Mouse (Mus musculus): ENCODE measurements around the gene 1700029J07Rik. TPM values are rescaled to one million over a fixed set of nuclear protein-coding genes. Genes with fewer than 3 reads are reported as not detected.

The 1700029J07Rik gene
- polyA plus RNA-seq, 1 experiment from 2014 or later: 3.2 TPM

DNA sequence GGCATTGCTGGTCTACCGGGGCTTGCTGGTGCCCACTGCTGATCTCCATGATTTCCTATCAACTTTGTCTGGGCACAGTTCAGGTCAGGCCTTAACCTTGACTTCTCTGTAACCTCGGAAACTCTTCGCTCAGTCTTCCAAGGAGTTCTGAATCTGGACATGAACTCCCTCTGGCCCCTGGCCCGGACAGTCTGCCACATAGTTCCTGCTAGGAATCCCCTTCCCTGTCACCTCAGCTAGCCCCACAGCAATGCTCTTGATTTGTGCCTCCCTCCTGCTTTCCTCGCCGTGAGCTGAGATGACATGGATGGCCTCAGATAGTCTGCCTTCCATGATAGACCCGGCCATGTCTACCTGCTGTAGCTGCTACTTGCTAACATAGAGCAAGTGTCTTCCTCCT, 54.7 kb downstream of the 1700029J07Rik start:
- DNase-seq (ENCODE audit: low spot score): no peak
- Histone ChIP-seq H3K4me1 (peaks cover 3% of the 10 kb centered on the region; the same call in 1 of the 2 replicates), H3K27me3 (ENCODE audit: low read depth, poor library complexity, severe bottlenecking) (no peaks in the 10 kb centered on the region), H3K27ac (replicated peaks) (no peak overlapping the region), H3K4me3 (no peak overlapping the region), H3K9me3 (replicated peaks) (no peaks in the 10 kb centered on the region), H3K36me3 (no peaks in the 10 kb centered on the region)
- 87% methylated on average over 7 of the region's 7 CpGs for WGBS

DNA sequence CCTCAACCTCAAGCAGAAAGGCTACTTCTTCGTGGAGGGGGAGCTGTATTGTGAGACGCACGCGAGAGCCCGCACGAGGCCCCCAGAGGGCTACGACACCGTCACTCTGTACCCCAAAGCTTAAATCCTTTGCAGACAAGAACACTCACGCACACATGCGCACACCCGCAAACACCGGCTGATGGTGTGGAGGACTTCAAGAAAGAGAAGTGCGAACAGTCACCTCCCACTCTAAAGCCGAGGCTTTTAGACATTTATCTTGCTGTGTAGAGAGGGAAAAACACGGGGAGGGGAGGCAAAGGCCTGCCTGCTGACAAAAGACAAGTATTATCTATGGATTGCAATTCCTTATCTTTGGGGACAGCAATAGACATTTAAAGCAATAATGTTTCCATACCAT, 56.2 kb downstream of the 1700029J07Rik start:
- Histone ChIP-seq H3K4me3 (no peak overlapping the region), H3K36me3 (no peaks in the 10 kb centered on the region), H3K4me1 (peaks cover 3% of the 10 kb centered on the region; the same call in 1 of the 2 replicates), H3K9me3 (replicated peaks) (no peaks in the 10 kb centered on the region), H3K27ac (replicated peaks) (no peak overlapping the region), H3K27me3 (ENCODE audit: low read depth, poor library complexity, severe bottlenecking) (no peaks in the 10 kb centered on the region)
- WGBS: 90% methylated on average over 15 of the region's 15 CpGs
- no peak for DNase-seq (ENCODE audit: low spot score)

DNA sequence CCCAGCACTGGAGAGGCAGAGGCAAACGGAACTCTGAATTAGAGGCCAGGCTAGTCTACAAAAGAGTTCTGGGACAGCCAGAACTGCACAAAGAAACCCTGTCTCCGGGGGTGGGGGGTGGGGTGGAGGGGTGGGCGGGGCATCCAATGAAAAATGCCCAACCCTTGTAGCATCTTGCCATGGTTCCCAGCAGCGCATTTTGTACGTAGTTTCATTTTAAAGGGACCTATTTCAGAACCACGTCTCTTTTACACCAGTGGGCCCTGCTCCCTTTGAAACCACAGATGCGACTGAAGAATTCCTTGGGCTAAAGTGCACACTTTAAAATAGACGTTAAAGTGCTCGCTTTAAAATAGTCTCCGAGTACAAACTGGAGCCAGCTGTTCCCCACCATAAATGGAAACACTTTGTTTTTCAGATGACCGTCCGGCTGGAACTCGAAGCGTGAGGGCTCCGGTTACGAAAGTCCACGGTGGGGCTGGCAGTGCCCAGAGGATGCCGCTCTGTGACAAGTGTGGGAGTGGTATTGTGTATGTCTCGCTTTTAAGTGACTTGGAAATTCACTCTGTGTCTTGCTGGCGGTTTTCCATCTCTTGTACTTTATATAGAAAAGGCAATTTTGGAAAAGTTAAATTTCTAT, 57.9 kb downstream of the 1700029J07Rik start:
- WGBS: 87% methylated on average over 20 of the region's 20 CpGs
- Histone ChIP-seq H3K36me3 (no peaks in the 10 kb centered on the region), H3K4me1 (peaks cover 3% of the 10 kb centered on the region; the same call in 1 of the 2 replicates), H3K9me3 (replicated peaks) (no peaks in the 10 kb centered on the region), H3K4me3 (no peak overlapping the region), H3K27me3 (ENCODE audit: low read depth, poor library complexity, severe bottlenecking) (no peaks in the 10 kb centered on the region), H3K27ac (replicated peaks) (no peak overlapping the region)
- DNase-seq (ENCODE audit: low spot score): no peak

DNA sequence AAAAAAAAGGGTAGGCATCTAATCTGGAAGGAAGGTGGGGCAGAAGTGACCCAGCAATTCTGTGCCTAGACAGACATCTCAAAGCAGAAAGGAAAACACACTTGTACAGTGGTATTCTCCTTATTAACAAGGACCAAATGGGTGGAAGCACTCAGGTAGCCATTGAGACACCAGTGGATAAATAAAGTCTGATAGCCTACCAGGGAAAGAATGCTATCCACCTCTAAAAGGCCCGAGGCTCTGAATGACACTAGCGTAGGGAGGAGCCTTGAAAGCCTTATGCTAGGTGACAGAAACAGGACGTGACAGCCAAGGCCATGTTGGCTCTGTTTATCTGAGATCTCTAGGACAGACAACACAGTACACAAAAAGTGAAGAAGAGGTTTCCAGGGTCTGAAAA, 58.6 kb downstream of the 1700029J07Rik start:
- DNase-seq (ENCODE audit: low spot score): no peak
- H3K27ac ChIP-seq (replicated peaks): no peak overlapping the region
- H3K27me3 ChIP-seq (ENCODE audit: low read depth, poor library complexity, severe bottlenecking): no peaks in the 10 kb centered on the region
- H3K36me3 ChIP-seq: no peaks in the 10 kb centered on the region
- WGBS: 87% methylated on average over 3 of the region's 3 CpGs
- H3K4me3 ChIP-seq: no peak overlapping the region
- H3K9me3 ChIP-seq (replicated peaks): no peaks in the 10 kb centered on the region
- peaks cover 3% of the 10 kb centered on the region; the same call in 1 of the 2 replicates for H3K4me1 ChIP-seq

DNA sequence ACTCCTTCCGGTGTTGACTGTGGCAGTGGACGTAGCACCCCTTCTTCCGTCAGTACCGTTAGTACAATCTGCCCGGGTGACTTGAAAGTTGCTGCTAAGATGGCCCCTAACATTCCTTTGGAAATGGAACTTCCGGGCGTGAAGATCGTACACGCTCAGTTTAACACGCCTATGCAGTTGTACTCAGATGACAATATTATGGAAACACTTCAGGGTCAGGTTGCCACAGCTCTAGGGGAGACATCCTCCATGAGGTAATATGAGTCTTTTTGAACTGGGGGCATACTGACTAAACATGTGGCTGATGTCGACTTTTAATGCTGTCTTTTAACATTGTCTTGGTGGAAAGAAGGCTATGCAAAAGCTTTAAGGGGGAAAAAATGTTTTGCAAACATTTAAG, 61.3 kb downstream of the 1700029J07Rik start:
- DNase-seq (ENCODE audit: low spot score): no peak
- H3K27me3 ChIP-seq (ENCODE audit: low read depth, poor library complexity, severe bottlenecking): no peaks in the 10 kb centered on the region
- H3K27ac ChIP-seq (replicated peaks): no peak overlapping the region
- H3K9me3 ChIP-seq (replicated peaks): no peaks in the 10 kb centered on the region
- 90% methylated on average over 11 of the region's 11 CpGs for WGBS
- H3K4me3 ChIP-seq: no peak overlapping the region
- H3K36me3 ChIP-seq: no peaks in the 10 kb centered on the region
- H3K4me1 ChIP-seq: peaks cover 3% of the 10 kb centered on the region; the same call in 1 of the 2 replicates

DNA sequence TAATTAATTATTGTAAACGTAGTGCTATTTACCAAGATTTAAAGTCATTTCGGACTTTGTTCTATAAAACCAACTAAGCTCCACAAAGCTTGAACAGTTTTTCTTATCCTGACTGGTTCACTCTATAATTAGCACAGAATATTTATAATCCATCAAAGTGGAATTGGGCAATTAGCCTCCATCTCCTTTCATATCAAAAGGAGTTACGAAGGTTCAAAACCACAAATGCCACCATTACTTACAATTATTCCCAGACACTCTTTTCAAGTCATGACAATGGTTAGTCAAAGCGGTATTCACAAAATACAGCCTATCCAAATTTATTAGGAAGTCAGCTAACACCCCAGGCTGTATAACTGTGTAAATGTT, 68.8 kb downstream of the 1700029J07Rik start:
- no peak overlapping the region for H3K27ac ChIP-seq (replicated peaks)
- H3K36me3 ChIP-seq: no peaks in the 10 kb centered on the region
- 0 out of 2 replicates have a peak, but pooled peaks cover 4% of the 10 kb centered on the region for H3K4me1 ChIP-seq
- no peaks in the 10 kb centered on the region; the same call in 1 of the 2 replicates for H3K27me3 ChIP-seq (ENCODE audit: low read depth, poor library complexity, severe bottlenecking)
- WGBS: 91% methylated on average over 4 of the region's 4 CpGs
- DNase-seq (ENCODE audit: low spot score): no peak
- no peaks in the 10 kb centered on the region for H3K9me3 ChIP-seq (replicated peaks)
- H3K4me3 ChIP-seq: no peak overlapping the region

DNA sequence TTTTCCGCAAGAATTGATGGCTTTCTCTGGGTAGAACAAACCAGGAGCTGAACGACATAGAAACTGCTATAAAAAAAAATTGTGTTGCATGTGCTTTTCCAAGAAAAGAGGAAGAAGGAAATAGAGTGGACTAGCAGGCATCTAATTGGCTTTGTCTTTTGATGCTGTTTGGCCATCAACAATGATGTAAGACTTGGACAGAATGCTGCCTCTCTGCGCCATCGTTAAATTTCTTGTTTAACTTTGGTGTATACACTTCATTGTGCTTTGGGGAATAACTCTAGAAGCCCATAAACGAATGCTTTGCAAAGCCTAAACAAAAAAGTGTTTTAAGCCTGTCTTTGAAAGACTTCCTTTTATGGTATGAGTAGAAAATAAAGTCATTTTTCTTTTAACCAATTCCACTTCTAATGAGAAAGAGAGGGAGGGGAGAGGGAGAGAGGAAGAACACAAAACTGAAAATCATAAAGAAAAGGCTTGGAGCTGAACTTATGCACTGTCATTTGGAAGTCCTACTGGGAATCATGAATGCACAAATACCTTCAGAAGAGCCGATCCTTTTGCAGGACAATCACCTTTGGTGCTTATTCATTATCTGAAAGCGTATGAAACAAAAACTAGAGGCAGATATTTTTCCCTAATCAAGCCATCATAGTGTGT, 69.3 kb downstream of the 1700029J07Rik start:
- 87% methylated on average over 7 of the region's 7 CpGs for WGBS
- Histone ChIP-seq H3K4me1 (0 out of 2 replicates have a peak, but pooled peaks cover 4% of the 10 kb centered on the region), H3K27ac (replicated peaks) (no peak overlapping the region), H3K9me3 (replicated peaks) (no peaks in the 10 kb centered on the region), H3K27me3 (ENCODE audit: low read depth, poor library complexity, severe bottlenecking) (no peaks in the 10 kb centered on the region; the same call in 1 of the 2 replicates), H3K4me3 (no peak overlapping the region), H3K36me3 (no peaks in the 10 kb centered on the region)
- DNase-seq (ENCODE audit: low spot score): no peak

DNA sequence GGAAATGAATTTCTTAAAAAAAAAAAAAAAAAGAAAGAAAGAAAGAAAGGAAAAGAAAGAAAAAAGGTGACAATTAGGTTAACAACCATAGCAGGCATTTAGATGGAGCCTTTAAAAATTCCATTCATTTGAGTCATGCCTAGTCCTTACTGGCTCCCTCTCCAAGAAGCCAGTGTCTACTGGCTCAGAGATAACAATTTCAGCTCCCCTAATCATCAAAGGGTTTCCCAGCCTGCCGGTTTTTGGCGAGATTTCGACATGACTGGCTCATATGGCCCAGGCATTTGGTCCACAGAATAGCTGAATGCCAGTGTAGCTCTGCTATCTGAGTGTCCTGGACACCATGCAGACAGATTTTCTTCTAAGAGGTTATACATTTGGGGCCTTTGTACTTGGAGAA, 71.4 kb downstream of the 1700029J07Rik start:
- H3K27me3 ChIP-seq (ENCODE audit: low read depth, poor library complexity, severe bottlenecking): no peaks in the 10 kb centered on the region; the same call in 1 of the 2 replicates
- DNase-seq (ENCODE audit: low spot score): no peak
- 53% methylated on average over 3 of the region's 3 CpGs for WGBS
- H3K4me3 ChIP-seq: no peak overlapping the region
- H3K9me3 ChIP-seq (replicated peaks): no peaks in the 10 kb centered on the region
- H3K27ac ChIP-seq (replicated peaks): no peak overlapping the region
- H3K36me3 ChIP-seq: no peaks in the 10 kb centered on the region
- H3K4me1 ChIP-seq: peaks cover 7% of the 10 kb centered on the region; the same call in 1 of the 2 replicates

Other genes starting within 250 kb of the 1700029J07Rik start
- 10.6 and 31.0 TPM in 2 replicates for gene Pdlim3, start 89.8 kb downstream of the 1700029J07Rik start, polyA plus RNA-seq (2016; fragmentation: Nextera tagmentation; extraction: Ambion mirVana)
- gene Ccdc110, start 40.6 kb downstream of the 1700029J07Rik start, polyA plus RNA-seq (2016; fragmentation: Nextera tagmentation; extraction: Ambion mirVana): 0.19 TPM in 1 of 2 replicates, not detected in the other
- gene Ufsp2, start 276 bp upstream of the 1700029J07Rik start, polyA plus RNA-seq (2016; fragmentation: Nextera tagmentation; extraction: Ambion mirVana): 60.7 and 62.2 TPM in 2 replicates
- 0.10 and 0.40 TPM in 2 replicates for gene Lrp2bp, start 24.1 kb upstream of the 1700029J07Rik start, polyA plus RNA-seq (2016; fragmentation: Nextera tagmentation; extraction: Ambion mirVana)
- 21.1 and 23.2 TPM in 2 replicates for gene Ankrd37, start 30.5 kb upstream of the 1700029J07Rik start, polyA plus RNA-seq (2016; fragmentation: Nextera tagmentation; extraction: Ambion mirVana)
- gene Cfap97, start 176.5 kb upstream of the 1700029J07Rik start, polyA plus RNA-seq (2016; fragmentation: Nextera tagmentation; extraction: Ambion mirVana): 19.7 and 21.5 TPM in 2 replicates
- gene Snx25, start 176.9 kb upstream of the 1700029J07Rik start, polyA plus RNA-seq (2016; fragmentation: Nextera tagmentation; extraction: Ambion mirVana): 4.5 and 4.9 TPM in 2 replicates
- gene Slc25a4, start 236.0 kb upstream of the 1700029J07Rik start, polyA plus RNA-seq (2016; fragmentation: Nextera tagmentation; extraction: Ambion mirVana): 505 and 511 TPM in 2 replicates

Data from midbrain, embryonic 10.5 days (tissue).